Mouse (Mus musculus): ENCODE results near the gene Usp12. TPM values are rescaled to one million over a fixed set of nuclear protein-coding genes. Genes with fewer than 3 reads are reported as not detected.

The Usp12 gene
- total and polyA plus RNA-seq, 3 experiments, result 24.5 TPM; not detected in 1

- no peak for TF ChIP-seq MEF2A (IDR thresholded peaks at IDR 0.05; ENCODE audit: extremely low read depth, insufficient replicate concordance, low read depth, low read length, poor library complexity, severe bottlenecking)
- no peak for TF ChIP-seq USF1 (IDR thresholded peaks at IDR 0.05; ENCODE audit: low read depth, low read length)
- 0 out of 2 replicates have a peak, but pooled peaks have one; percentile 44 for TF ChIP-seq ETS1 (IDR thresholded peaks at IDR 0.05; ENCODE audit: low read depth, low read length)
- TF ChIP-seq ZNF384 (IDR thresholded peaks at IDR 0.05; ENCODE audit: low read depth, low read length), result no peak
- no peak for TF ChIP-seq KAT2A (conservative IDR thresholded peaks at IDR 0.05; ENCODE audit: low read depth, low read length)
Observed at GRCm38 (mm10) chr5:146695543-146695942, 99.3 kb downstream of the Usp12 start (continued).

DNA sequence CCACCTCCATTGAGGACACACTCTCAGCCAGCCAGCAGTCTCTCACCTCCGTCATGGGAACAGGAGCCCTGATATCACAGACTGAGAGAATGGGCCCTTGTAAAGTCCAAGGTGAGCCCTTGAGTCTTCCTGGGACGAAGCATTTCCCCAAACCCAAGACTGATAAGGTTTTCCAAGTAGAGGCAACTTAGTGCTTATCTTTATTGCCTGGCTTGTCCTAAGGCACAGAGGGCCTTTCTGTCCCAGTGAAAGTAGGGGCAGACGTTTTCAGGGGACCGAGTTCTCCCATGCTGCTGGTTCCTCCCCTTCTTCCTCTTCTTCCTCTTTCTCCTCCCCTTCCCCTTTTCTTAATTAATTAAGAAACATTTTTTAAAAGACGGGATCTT is 101.8 kb downstream of the Usp12 start:
- peaks cover 0 to 40% of the 10 kb centered on the region in 2 experiments; a peak in 3 of 4 replicates for H3K4me1 ChIP-seq (ENCODE audit: control insufficient read depth in 1 of 2, insufficient read depth in 2 of 2, low read length in 2 of 2)
- H3K27ac ChIP-seq (ENCODE audit: control insufficient read depth, low read depth, low read length), result peak overlapping the region; percentile 45
- TF ChIP-seq BHLHE40 (IDR thresholded peaks at IDR 0.05; ENCODE audit: borderline replicate concordance, low read depth, low read length) (no peak), MYC (IDR thresholded peaks at IDR 0.05; ENCODE audit: low read depth, low read length) (0 out of 2 replicates have a peak, but pooled peaks have one; percentile 36), RCOR1 (IDR thresholded peaks at IDR 0.05; ENCODE audit: low read depth, low read length) (peak; percentile 72; the same call in 1 of the 2 replicates), TAL1 (IDR thresholded peaks at IDR 0.05; ENCODE audit: low read length) (peak; percentile 92), ZMIZ1 (IDR thresholded peaks at IDR 0.05; ENCODE audit: low read depth, low read length) (no peak), ETS1 (IDR thresholded peaks at IDR 0.05; ENCODE audit: low read depth, low read length) (peak; percentile 65), POLR2A (IDR thresholded peaks at IDR 0.05; ENCODE audit: control insufficient read depth in 1 of 2, insufficient read depth in 1 of 2, low read depth in 1 of 2, low read length in 2 of 2, poor library complexity in 1 of 2) (peak in 1 of 2 experiments; percentile 43; a peak in 1 of 4 replicates), GATA1 (IDR thresholded peaks at IDR 0.05; ENCODE audit: low read depth, low read length) (peak; percentile 93), TCF12 (IDR thresholded peaks at IDR 0.05; ENCODE audit: low read depth, low read length) (peak; percentile 68), SIN3A (IDR thresholded peaks at IDR 0.05; ENCODE audit: low read length) (peak; percentile 67; the same call in 1 of the 2 replicates), EP300 (IDR thresholded peaks at IDR 0.05; ENCODE audit: low read depth in 1 of 2, low read length in 2 of 2) (peak; percentile 84; a peak in 3 of 4 replicates), CHD1 (IDR thresholded peaks at IDR 0.05; ENCODE audit: low read depth, low read length) (no peak)
- DNase-seq (ENCODE audit: low read depth, low spot score), result peak; percentile 85
- peaks cover 0 to 22% of the 10 kb centered on the region in 2 experiments; a peak in 2 of 4 replicates for H3K36me3 ChIP-seq (ENCODE audit: control insufficient read depth in 1 of 2, insufficient read depth in 2 of 2, low read length in 2 of 2)
- peak overlapping the region; percentile 29 for H3K9ac ChIP-seq (ENCODE audit: control insufficient read depth, low read depth, low read length, poor library complexity, severe bottlenecking)
- H3K79me2 ChIP-seq (ENCODE audit: control insufficient read depth, insufficient read depth, low read length, poor library complexity), result no peaks in the 10 kb centered on the region
- no peaks in the 10 kb centered on the region for H3K27me3 ChIP-seq (ENCODE audit: control insufficient read depth in 1 of 2, insufficient read depth in 2 of 2, low read length in 2 of 2)
- H3K9me3 ChIP-seq (replicated peaks; ENCODE audit: insufficient read depth, low read length), result no peaks in the 10 kb centered on the region
- peak overlapping the region in 1 of 2 experiments; percentile 27; a peak in 2 of 4 replicates for H3K4me3 ChIP-seq (ENCODE audit: control insufficient read depth in 1 of 2, insufficient read depth in 1 of 2, low read depth in 2 of 2, low read length in 2 of 2)

- peaks cover 0 to 40% of the 10 kb centered on the region in 2 experiments; a peak in 3 of 4 replicates for H3K4me1 ChIP-seq (ENCODE audit: control insufficient read depth in 1 of 2, insufficient read depth in 2 of 2, low read length in 2 of 2)
- no peaks in the 10 kb centered on the region for H3K9me3 ChIP-seq (replicated peaks; ENCODE audit: insufficient read depth, low read length)
- TF ChIP-seq EP300 (IDR thresholded peaks at IDR 0.05; ENCODE audit: low read depth in 1 of 2, low read length in 2 of 2) (no peak), TAL1 (IDR thresholded peaks at IDR 0.05; ENCODE audit: low read length) (peak; percentile 39), RCOR1 (IDR thresholded peaks at IDR 0.05; ENCODE audit: low read depth, low read length) (0 out of 2 replicates have a peak, but pooled peaks have one; percentile 22), ZC3H11A (IDR thresholded peaks at IDR 0.05; ENCODE audit: low read depth, low read length) (no peak)
- H3K36me3 ChIP-seq (ENCODE audit: control insufficient read depth in 1 of 2, insufficient read depth in 2 of 2, low read length in 2 of 2), result peaks cover 0 to 22% of the 10 kb centered on the region in 2 experiments; a peak in 2 of 4 replicates
- H3K4me3 ChIP-seq (ENCODE audit: control insufficient read depth in 1 of 2, insufficient read depth in 1 of 2, low read depth in 2 of 2, low read length in 2 of 2), result peak overlapping the region in 1 of 2 experiments; percentile 27; a peak in 2 of 4 replicates
- H3K9ac ChIP-seq (ENCODE audit: control insufficient read depth, low read depth, low read length, poor library complexity, severe bottlenecking), result peak overlapping the region; percentile 29
- H3K27me3 ChIP-seq (ENCODE audit: control insufficient read depth in 1 of 2, insufficient read depth in 2 of 2, low read length in 2 of 2), result no peaks in the 10 kb centered on the region
- no peak for DNase-seq (ENCODE audit: low read depth, low spot score)
- H3K27ac ChIP-seq (ENCODE audit: control insufficient read depth, low read depth, low read length), result peak overlapping the region; percentile 45
- no peaks in the 10 kb centered on the region for H3K79me2 ChIP-seq (ENCODE audit: control insufficient read depth, insufficient read depth, low read length, poor library complexity)
Observed at GRCm38 (mm10) chr5:146692361-146692975, 102.3 kb downstream of the Usp12 start.
